Mouse (Mus musculus): ENCODE results near the gene Keap1. TPM values are rescaled to one million over a fixed set of nuclear protein-coding genes. Genes with fewer than 3 reads are reported as not detected.

Keap1 gene
- total RNA-seq (2023) = 10 to 100 TPM; 27.2 to 28.5 TPM

GRCm38 (mm10) chr9:21238733-21239464 is at the start of gene Keap1:
Gene Keap1, minus strand, starts transcription at chr9:21239361.

DNA sequence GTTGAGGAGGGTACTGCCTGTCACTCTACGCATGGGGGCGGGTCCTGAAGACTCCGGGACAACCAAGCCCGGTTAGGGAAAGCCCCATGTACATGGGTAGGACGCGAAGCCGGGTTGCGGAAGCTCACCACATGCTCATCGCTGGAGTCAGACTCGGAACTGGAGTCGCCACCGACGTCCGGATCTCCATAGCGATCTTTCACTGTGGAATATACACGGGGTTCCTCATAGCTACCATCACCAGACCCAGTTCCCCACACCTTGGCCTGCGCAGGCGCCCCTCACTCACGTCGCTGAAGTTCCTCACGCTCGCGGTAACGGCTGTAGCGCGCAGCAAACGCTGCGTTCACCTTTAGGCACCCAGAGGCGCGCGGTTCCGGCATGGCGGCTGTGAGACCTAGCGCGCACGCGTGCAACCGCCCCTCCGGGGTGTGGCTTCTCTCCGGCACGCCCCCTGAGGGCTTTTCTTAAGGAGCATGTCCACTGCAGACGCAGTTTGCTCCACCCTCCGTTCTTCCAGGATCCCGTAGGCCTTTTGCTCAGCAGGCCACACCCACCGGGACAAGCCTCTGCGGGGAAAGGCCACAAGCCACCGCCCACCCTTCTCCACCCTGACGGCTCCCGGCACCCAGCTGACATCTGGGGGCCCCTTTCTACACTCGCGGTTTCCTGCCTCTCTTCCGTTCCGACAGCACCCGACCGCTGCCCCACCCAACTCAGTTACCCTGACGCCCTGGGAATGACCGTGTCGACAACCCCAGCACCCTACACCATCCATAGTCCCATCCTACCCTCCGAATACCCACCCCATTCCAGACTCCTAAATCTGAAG is 48.6 kb upstream of the Keap1 start, which contains the start of gene Kri1:
Gene Kri1, minus strand, starts transcription at position 399 of the 832 bp plus-strand sequence.

DNA sequence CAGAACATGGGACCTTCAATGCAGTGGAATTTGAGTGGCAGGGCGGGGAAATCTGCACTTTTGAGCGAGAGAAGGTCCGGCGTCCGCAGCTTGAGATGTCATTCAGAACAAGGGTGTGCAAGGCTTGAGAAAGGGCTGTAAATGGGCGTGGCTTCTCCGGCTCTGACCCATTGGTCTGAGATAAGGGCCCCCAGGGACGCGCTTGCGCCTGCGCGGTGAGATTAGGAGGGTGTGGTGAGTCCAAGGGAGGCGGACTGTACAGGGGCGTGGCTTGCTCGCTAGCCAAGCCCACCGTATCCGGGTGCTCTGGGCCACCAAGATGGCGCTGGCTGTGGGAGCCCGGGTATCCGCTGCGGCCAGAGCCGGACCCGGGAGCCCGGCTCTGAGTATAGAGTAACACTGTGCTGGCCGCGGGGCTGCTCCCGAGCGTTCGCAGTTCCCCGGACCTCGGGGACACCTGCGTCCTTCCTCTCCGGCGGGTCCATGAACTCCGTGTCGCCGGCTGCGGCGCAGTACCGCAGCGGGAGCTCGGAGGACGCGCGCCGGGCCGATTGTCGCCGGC is 25.9 kb upstream of the Keap1 start, which contains the start of gene Atg4d:
Gene Atg4d, plus strand, starts transcription at position 294 of the 562 bp plus-strand sequence.

DNA sequence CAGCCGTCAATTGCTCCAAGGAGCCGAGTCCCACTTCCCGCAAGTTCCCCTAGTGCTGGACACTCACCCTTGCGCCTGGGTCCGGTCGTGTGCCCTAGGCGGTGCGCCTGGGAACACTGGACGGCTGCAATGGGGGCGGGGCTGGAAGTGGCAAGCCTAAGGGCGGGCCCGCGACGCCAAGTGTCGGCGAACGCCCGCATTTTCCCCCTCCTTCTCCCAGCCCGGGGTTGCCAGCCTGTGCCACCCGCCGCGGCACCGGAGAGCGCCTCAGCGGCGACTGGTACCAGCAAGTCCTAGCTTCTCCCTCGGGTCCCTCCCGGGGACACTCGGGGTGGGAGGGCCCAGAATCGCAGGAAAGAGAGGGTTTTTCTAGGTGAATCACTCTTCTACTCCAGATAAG is 9.2 kb upstream of the Keap1 start, which contains the start of gene S1pr5:
Gene S1pr5, minus strand, starts transcription at position 118 of the 400 bp plus-strand sequence.

Other genes with a start within 250 kb of the Keap1 start
- 10 to 100 TPM; 31.9 to 42.1 TPM for gene Mrpl4, start 236.6 kb downstream of the Keap1 start, total RNA-seq (2023)
- gene Icam1, start 223.4 kb downstream of the Keap1 start, total RNA-seq (2023) = 10 to 100 TPM; 16.2 to 16.3 TPM
- 1 to 10 TPM; 2.4 to 4.5 TPM for gene Icam4, start 210.0 kb downstream of the Keap1 start, total RNA-seq (2023)
- not detected for gene Icam5, start 207.3 kb downstream of the Keap1 start, total RNA-seq (2023)
- not detected for gene Zglp1, start 172.3 kb downstream of the Keap1 start, total RNA-seq (2023)
- under 1 TPM; 0.22 to 0.29 TPM for gene Gm49373, start 166.3 kb downstream of the Keap1 start, total RNA-seq (2023)
- gene Fdx1l, start 165.7 kb downstream of the Keap1 start, total RNA-seq (2023) = 1 to 10 TPM; 6.5 to 6.9 TPM
- gene Gm38431, start 147.4 kb downstream of the Keap1 start, total RNA-seq (2023) = 1 to 10 TPM; 1.5 to 2.5 TPM
- 10 to 100 TPM; 49.1 to 62.5 TPM for gene Raver1, start 147.4 kb downstream of the Keap1 start, total RNA-seq (2023)
- gene Tyk2, start 108.1 kb downstream of the Keap1 start, total RNA-seq (2023) = 10 to 100 TPM; 40.0 to 51.1 TPM
- 10 to 100 TPM; 69.5 to 82.3 TPM for gene Cdc37, start 89.4 kb downstream of the Keap1 start, total RNA-seq (2023)
- 1 to 10 TPM; 5.0 to 7.1 TPM for gene Pde4a, start 73.6 kb downstream of the Keap1 start, total RNA-seq (2023)
- gene S1pr5, start 9.1 kb upstream of the Keap1 start, total RNA-seq (2023) = 1 to 10 TPM; 2.2 to 2.4 TPM
- 10 to 100 TPM; 45.6 to 49.8 TPM for gene Atg4d, start 25.9 kb upstream of the Keap1 start, total RNA-seq (2023)
- gene Kri1, start 48.6 kb upstream of the Keap1 start, total RNA-seq (2023) = 10 to 100 TPM; 82.2 to 87.7 TPM
- 100 to 1,000 TPM; 121 to 129 TPM for gene Cdkn2d, start 52.0 kb upstream of the Keap1 start, total RNA-seq (2023)
- 1 to 10 TPM; 3.2 to 3.7 TPM for gene Ap1m2, start 73.0 kb upstream of the Keap1 start, total RNA-seq (2023)
- 100 to 1,000 TPM; 130 to 143 TPM for gene Slc44a2, start 81.3 kb upstream of the Keap1 start, total RNA-seq (2023)
- gene Ilf3, start 128.5 kb upstream of the Keap1 start, total RNA-seq (2023) = 10 to 100 TPM; 38.1 to 39.5 TPM
- 10 to 100 TPM; 10.5 to 18.5 TPM for gene Qtrt1, start 172.5 kb upstream of the Keap1 start, total RNA-seq (2023)
- 100 to 1,000 TPM; 251 to 254 TPM for gene Dnm2, start 185.5 kb upstream of the Keap1 start, total RNA-seq (2023)